ENCODE assay signal across 24 mouse cellular contexts in the genomic region with DNA sequence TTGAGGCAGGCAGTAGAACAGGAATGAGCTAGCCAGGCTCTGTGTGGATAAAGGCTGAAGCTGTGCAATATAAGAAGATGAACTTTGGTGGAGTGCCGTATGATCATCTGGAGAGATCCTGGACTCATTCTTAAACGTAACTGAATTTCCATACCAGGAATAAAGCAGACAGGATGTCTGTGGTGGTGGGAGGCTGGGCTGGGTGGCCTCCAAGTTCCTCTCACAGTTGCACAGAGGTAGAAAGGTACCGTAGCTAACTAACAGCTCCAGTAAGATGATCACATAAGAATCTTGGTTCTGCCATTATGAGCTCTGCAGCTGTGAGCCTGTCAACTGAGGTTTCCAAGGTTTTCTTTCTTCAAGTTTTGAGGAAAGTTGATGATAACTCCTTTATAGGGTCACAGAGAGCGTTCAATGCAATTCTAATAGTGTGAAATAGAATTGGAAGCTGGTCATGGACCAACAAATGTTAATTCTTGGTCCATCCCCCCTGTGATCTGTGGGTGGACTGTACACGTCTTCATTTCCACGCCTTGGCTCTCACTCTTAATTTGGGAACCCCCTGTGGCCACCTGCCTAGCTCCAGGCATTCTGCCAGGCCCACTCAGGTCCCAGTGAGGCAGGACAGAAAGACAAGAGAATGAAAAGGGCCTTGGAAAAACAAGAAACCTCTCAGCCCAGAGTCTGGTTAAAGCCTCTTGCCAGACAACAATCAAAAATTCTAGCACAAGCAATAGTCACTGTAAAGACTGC.
A peak's percentile ranks its signal among the peaks of the same experiment; 100 is the strongest.
DNase-seq lines count a peak whose midpoint lies in the region; ATAC-seq and TF ChIP-seq lines count a peak whose summit lies in the region.
"Had no signal": no experiment of that assay in that cellular context is flagged by ENCODE, and none has a peak within 500 bp of the region (broad histone marks: within the 10 kb centered on the region; RNA-seq: fewer than 3 reads in every experiment).

No protein-coding gene starts in this region.

- H3K27me3 ChIP-seq in embryonic facial prominence, embryonic 14.5 days (replicated peaks; ENCODE audit: control insufficient read depth, insufficient read depth, low read length), result no peaks in the 10 kb centered on the region
- H3K27me3 ChIP-seq in embryonic facial prominence, embryonic 10.5 days (replicated peaks; ENCODE audit: low read depth, poor library complexity, severe bottlenecking), result no peaks in the 10 kb centered on the region
- no peaks in the 10 kb centered on the region for H3K27me3 ChIP-seq in midbrain, embryonic 14.5 days (ENCODE audit: control insufficient read depth, insufficient read depth, low read length)
- H3K27me3 ChIP-seq in midbrain, embryonic 10.5 days (ENCODE audit: low read depth, poor library complexity, severe bottlenecking), result no peaks in the 10 kb centered on the region
- H3K27me3 ChIP-seq in limb, embryonic 14.5 days (ENCODE audit: control insufficient read depth, insufficient read depth, low read length), result no peaks in the 10 kb centered on the region
- H3K27me3 ChIP-seq: CH12.LX; embryonic facial prominence, embryonic 15.5 days; forebrain, embryonic 15.5 days; hindbrain, embryonic 12.5 days had no signal

- H3K27ac ChIP-seq in embryonic facial prominence, embryonic 14.5 days (replicated peaks; ENCODE audit: low read depth, low read length), result no peak overlapping the region
- H3K27ac ChIP-seq in embryonic facial prominence, embryonic 10.5 days (replicated peaks), result no peak overlapping the region
- no peak overlapping the region for H3K27ac ChIP-seq in gastrocnemius, adult 2 months
- H3K27ac ChIP-seq in midbrain, embryonic 14.5 days (replicated peaks; ENCODE audit: low read depth, low read length), result no peak overlapping the region
- no peak overlapping the region for H3K27ac ChIP-seq in midbrain, embryonic 10.5 days (replicated peaks)
- H3K27ac ChIP-seq in limb, embryonic 14.5 days (replicated peaks; ENCODE audit: low read depth, low read length), result no peak overlapping the region
- H3K27ac ChIP-seq: embryonic facial prominence, embryonic 15.5 days; forebrain, embryonic 10.5 days; forebrain, embryonic 15.5 days; heart, embryonic 10.5 days; hindbrain, embryonic 12.5 days had no signal

- H3K4me2 ChIP-seq in embryonic facial prominence, embryonic 14.5 days (ENCODE audit: low read depth, low read length), result no peak overlapping the region
- H3K4me2 ChIP-seq in midbrain, embryonic 14.5 days (ENCODE audit: low read length), result no peak overlapping the region
- H3K4me2 ChIP-seq in limb, embryonic 14.5 days (replicated peaks; ENCODE audit: low read depth, low read length, severe bottlenecking), result no peak overlapping the region
- H3K4me2 ChIP-seq: embryonic facial prominence, embryonic 15.5 days; forebrain, embryonic 15.5 days; hindbrain, embryonic 12.5 days had no signal

- intact Hi-C loops in gastrocnemius, adult 2 months (cut with DNase I), result no loop called here

- H3K4me1 ChIP-seq in embryonic facial prominence, embryonic 14.5 days (ENCODE audit: control insufficient read depth, insufficient read depth, low read length), result no peaks in the 10 kb centered on the region
- H3K4me1 ChIP-seq in embryonic facial prominence, embryonic 10.5 days, result peaks cover 8% of the 10 kb centered on the region; the same call in 1 of the 2 replicates
- H3K4me1 ChIP-seq in midbrain, embryonic 14.5 days (ENCODE audit: control insufficient read depth, insufficient read depth, low read length), result no peaks in the 10 kb centered on the region
- H3K4me1 ChIP-seq in midbrain, embryonic 10.5 days, result peaks cover 3% of the 10 kb centered on the region
- no peaks in the 10 kb centered on the region for H3K4me1 ChIP-seq in limb, embryonic 14.5 days (ENCODE audit: control insufficient read depth, insufficient read depth, low read length)
- H3K4me1 ChIP-seq: embryonic facial prominence, embryonic 15.5 days; heart, embryonic 10.5 days had no signal

- no peaks in the 10 kb centered on the region for H3K9me3 ChIP-seq in embryonic facial prominence, embryonic 14.5 days (ENCODE audit: control insufficient read depth, low read length)
- H3K9me3 ChIP-seq in embryonic facial prominence, embryonic 10.5 days, result no peaks in the 10 kb centered on the region
- H3K9me3 ChIP-seq in midbrain, embryonic 14.5 days (ENCODE audit: control insufficient read depth, low read length), result no peaks in the 10 kb centered on the region
- no peaks in the 10 kb centered on the region for H3K9me3 ChIP-seq in midbrain, embryonic 10.5 days (replicated peaks)
- H3K9me3 ChIP-seq in limb, embryonic 14.5 days (ENCODE audit: control insufficient read depth, low read length), result no peaks in the 10 kb centered on the region
- H3K9me3 ChIP-seq: embryonic facial prominence, embryonic 15.5 days; forebrain, embryonic 10.5 days; forebrain, embryonic 15.5 days; heart, embryonic 10.5 days; hindbrain, embryonic 12.5 days had no signal

- no peak for TF ChIP-seq POLR2A in limb, embryonic 14.5 days (IDR thresholded peaks at IDR 0.05; ENCODE audit: borderline replicate concordance, extremely low read depth, insufficient read depth, insufficient read length)

- no peak overlapping the region for H3K4me3 ChIP-seq in embryonic facial prominence, embryonic 14.5 days (ENCODE audit: low read depth, low read length)
- no peak overlapping the region for H3K4me3 ChIP-seq in embryonic facial prominence, embryonic 10.5 days
- no peak overlapping the region for H3K4me3 ChIP-seq in gastrocnemius, adult 2 months
- H3K4me3 ChIP-seq in midbrain, embryonic 14.5 days (replicated peaks; ENCODE audit: low read depth, low read length), result no peak overlapping the region
- no peak overlapping the region for H3K4me3 ChIP-seq in midbrain, embryonic 10.5 days
- no peak overlapping the region for H3K4me3 ChIP-seq in limb, embryonic 14.5 days (replicated peaks; ENCODE audit: low read length)
- H3K4me3 ChIP-seq: embryonic facial prominence, embryonic 15.5 days; erythroblast, embryonic 14.5 days; forebrain, embryonic 10.5 days; forebrain, embryonic 15.5 days; heart, embryonic 10.5 days; hindbrain, embryonic 12.5 days had no signal

- no peak overlapping the region for H3K9ac ChIP-seq in embryonic facial prominence, embryonic 14.5 days (ENCODE audit: low read depth, low read length)
- H3K9ac ChIP-seq in midbrain, embryonic 14.5 days (replicated peaks; ENCODE audit: low read length), result no peak overlapping the region
- H3K9ac ChIP-seq in limb, embryonic 14.5 days (ENCODE audit: low read depth, low read length, severe bottlenecking), result no peak overlapping the region
- H3K9ac ChIP-seq: embryonic facial prominence, embryonic 15.5 days; forebrain, embryonic 15.5 days; hindbrain, embryonic 12.5 days had no signal

- DNase-seq in embryonic facial prominence, embryonic 14.5 days (ENCODE audit: low spot score), result peak; percentile 24
- no peak for DNase-seq in embryonic facial prominence, embryonic 10.5 days (ENCODE audit: low spot score)
- peak; percentile 5 for DNase-seq in gastrocnemius, postnatal 25 days
- DNase-seq in gastrocnemius, adult 2 months, result no peak
- peak; percentile 12 for DNase-seq in midbrain, embryonic 14.5 days
- no peak for DNase-seq in midbrain, embryonic 10.5 days (ENCODE audit: low spot score)
- peak; percentile 26 for DNase-seq in limb, embryonic 14.5 days (ENCODE audit: low spot score)
- DNase-seq: adrenal gland, postnatal 14 days; cerebellum, adult 8-10 months; cerebellum, postnatal 36 days; heart, postnatal 10 days; heart, postnatal 4 days had no signal

- peak; percentile 62 for ATAC-seq in embryonic facial prominence, embryonic 14.5 days (ENCODE audit: low read depth)
- no peak for ATAC-seq in midbrain, embryonic 14.5 days (ENCODE audit: low FRiP score, low TSS enrichment)
- ATAC-seq in limb, embryonic 14.5 days (ENCODE audit: low FRiP score, low read depth), result peak; percentile 55
- ATAC-seq: activated CD4-positive, CD25-positive, alpha-beta regulatory T cell, adult 4 months; hindbrain, embryonic 16.5 days; inflammation-experienced regulatory T-cells, adult 6 months; intestine, postnatal 0 days; Patski had no signal

- TF ChIP-seq CTCF in gastrocnemius, adult 2 months (IDR thresholded peaks at IDR 0.05), result no peak

- H3K36me3 ChIP-seq in embryonic facial prominence, embryonic 14.5 days (ENCODE audit: control insufficient read depth, insufficient read depth, low read length), result no peaks in the 10 kb centered on the region
- no peaks in the 10 kb centered on the region for H3K36me3 ChIP-seq in embryonic facial prominence, embryonic 10.5 days (replicated peaks)
- H3K36me3 ChIP-seq in midbrain, embryonic 14.5 days (ENCODE audit: control insufficient read depth, insufficient read depth, low read length), result 0 out of 2 replicates have a peak, but pooled peaks cover 2% of the 10 kb centered on the region
- peaks cover 9% of the 10 kb centered on the region; the same call in 1 of the 2 replicates for H3K36me3 ChIP-seq in midbrain, embryonic 10.5 days
- no peaks in the 10 kb centered on the region for H3K36me3 ChIP-seq in limb, embryonic 14.5 days (ENCODE audit: control insufficient read depth, insufficient read depth, low read length)
- H3K36me3 ChIP-seq: embryonic facial prominence, embryonic 15.5 days; forebrain, embryonic 15.5 days; heart, embryonic 10.5 days had no signal

- WGBS in embryonic facial prominence, embryonic 14.5 days, result 62% methylated on average over 6 of the region's 6 CpGs
- 83% methylated on average over 6 of the region's 6 CpGs for WGBS in embryonic facial prominence, embryonic 10.5 days
- 70% methylated on average over 6 of the region's 6 CpGs for WGBS in midbrain, embryonic 14.5 days
- WGBS in midbrain, embryonic 10.5 days, result 91% methylated on average over 6 of the region's 6 CpGs
- WGBS in limb, embryonic 14.5 days, result 66% methylated on average over 6 of the region's 6 CpGs

Comparison
In these comparisons a context has a peak if more than half of its experiments do, and no peak if none do; other contexts are left out.
1. DNase-seq: peak in embryonic facial prominence, embryonic 14.5 days (single experiment), gastrocnemius, postnatal 25 days (single experiment), midbrain, embryonic 14.5 days (single experiment) and limb, embryonic 14.5 days (single experiment); none in embryonic facial prominence, embryonic 10.5 days (single experiment), gastrocnemius, adult 2 months (single experiment) and midbrain, embryonic 10.5 days (single experiment).